Mouse (Mus musculus): Measurements from ENCODE around the gene Gnb1.
"Not testable (repeated sequence)": the region's sequence is repeated elsewhere in the genome, so short reads cannot be mapped to it uniquely, and the experiment has no call there.

Gene Gnb1

GRCm38 (mm10) chr4:155490990-155491504 is at the start of gene Gnb1:
Gene Gnb1, plus strand, starts transcription at chr4:155491361.
- peak; percentile 94 for DNase-seq (ENCODE audit: low spot score)

- no peak for DNase-seq (ENCODE audit: low spot score)
Observed at GRCm38 (mm10) chr4:155442808-155443207, 48.4 kb upstream of the Gnb1 start.

GRCm38 (mm10) chr4:155451597-155451996 is 39.6 kb upstream of the Gnb1 start:
- no peak for DNase-seq (ENCODE audit: low spot score)

DNA sequence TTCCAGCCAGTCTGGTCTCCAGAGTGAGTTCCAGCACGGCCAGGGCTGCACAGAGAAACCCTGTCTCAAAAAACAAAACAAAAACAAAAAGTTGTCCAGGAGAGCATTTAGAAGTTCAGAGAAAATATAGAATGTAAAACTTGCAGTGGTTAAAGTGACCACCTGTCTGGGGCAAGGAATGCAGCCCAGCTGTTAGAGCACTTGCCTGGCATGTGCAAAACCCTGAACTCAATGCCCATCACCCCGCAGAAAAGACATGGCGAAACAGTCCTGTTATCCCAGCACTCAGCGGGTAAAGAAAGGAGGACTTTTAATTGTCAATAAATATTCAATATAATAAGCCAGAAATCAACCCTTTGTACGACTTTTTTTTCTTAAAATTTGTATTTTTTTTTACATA is 32.6 kb upstream of the Gnb1 start:
- no peak for DNase-seq (ENCODE audit: low spot score)

- DNase-seq (ENCODE audit: low spot score) = no peak
Observed at GRCm38 (mm10) chr4:155463050-155463449, 28.1 kb upstream of the Gnb1 start.

GRCm38 (mm10) chr4:155463611-155464010 is 27.6 kb upstream of the Gnb1 start:
- no peak for DNase-seq (ENCODE audit: low spot score)

DNA sequence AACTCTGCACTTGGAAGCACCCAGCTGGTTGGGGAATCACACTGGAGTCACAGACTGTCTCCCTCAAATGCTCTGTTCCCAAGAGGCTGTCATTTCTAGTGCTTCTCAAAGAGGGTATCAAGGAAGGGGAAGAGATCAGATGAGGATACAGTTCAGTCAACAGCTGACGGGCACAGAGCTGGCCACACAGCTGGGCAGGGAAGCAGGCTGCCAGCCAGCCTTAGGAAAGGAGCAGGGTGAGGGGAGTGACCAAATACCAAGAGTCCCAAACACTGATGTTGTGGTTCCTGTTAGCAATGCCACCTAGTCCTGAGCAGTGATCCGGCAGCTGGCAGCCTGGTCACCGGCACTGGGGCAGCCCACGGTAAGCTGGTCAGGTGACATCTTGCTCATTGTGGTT is 27.1 kb upstream of the Gnb1 start:
- DNase-seq (ENCODE audit: low spot score) = no peak

DNA sequence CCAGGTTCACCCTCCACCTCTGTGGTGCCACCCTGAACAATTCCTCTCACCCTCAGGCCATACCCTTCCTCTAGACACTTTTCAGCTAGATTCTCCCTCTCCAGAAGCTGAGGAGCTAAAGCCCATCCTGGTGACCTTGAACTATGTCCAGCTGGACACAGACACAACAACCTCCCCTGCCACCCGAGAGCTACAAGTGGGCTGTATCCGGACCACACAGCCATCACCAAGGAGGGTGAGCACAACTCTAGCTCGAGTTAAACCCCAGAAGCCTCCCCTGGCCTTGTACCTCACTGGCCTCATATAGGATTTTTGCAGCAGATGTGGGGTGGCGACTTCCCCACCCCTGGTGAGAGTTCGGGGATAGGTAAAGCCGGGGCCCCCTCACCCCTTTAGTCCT is 25.6 kb upstream of the Gnb1 start:
- no peak for DNase-seq (ENCODE audit: low spot score)

GRCm38 (mm10) chr4:155466080-155466479 is 25.1 kb upstream of the Gnb1 start:
- DNase-seq (ENCODE audit: low spot score) = no peak

GRCm38 (mm10) chr4:155467237-155468010 is 23.7 kb upstream of the Gnb1 start:
- DNase-seq (ENCODE audit: low spot score) = no peak

DNA sequence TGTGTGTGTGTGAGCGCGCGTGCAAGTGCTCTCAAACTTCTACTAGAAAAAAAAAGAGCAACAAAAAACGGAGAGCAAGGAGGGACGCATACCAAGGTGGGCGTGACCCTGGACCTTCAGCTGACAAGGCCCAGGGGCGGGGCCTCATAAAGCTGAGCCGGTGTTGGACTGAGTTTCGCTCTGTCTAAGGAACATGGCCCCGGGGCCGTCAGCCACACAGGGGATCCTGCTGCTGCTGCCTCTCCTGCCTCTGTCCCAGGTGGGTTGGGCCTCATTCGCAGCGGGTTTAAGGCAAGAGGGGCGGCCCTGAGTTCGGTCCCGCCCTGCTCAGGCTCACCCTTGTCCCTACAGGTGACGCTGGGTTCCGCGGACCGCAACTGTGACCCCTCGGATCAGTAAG is 22.2 kb upstream of the Gnb1 start, which contains the start of gene Tmem52:
Gene Tmem52 (plus strand): TSS at position 163 of the 400 bp plus-strand sequence.
- DNase-seq (ENCODE audit: low spot score) = peak; percentile 43

GRCm38 (mm10) chr4:155469590-155470262 is 21.4 kb upstream of the Gnb1 start:
- DNase-seq (ENCODE audit: low spot score) = no peak

DNA sequence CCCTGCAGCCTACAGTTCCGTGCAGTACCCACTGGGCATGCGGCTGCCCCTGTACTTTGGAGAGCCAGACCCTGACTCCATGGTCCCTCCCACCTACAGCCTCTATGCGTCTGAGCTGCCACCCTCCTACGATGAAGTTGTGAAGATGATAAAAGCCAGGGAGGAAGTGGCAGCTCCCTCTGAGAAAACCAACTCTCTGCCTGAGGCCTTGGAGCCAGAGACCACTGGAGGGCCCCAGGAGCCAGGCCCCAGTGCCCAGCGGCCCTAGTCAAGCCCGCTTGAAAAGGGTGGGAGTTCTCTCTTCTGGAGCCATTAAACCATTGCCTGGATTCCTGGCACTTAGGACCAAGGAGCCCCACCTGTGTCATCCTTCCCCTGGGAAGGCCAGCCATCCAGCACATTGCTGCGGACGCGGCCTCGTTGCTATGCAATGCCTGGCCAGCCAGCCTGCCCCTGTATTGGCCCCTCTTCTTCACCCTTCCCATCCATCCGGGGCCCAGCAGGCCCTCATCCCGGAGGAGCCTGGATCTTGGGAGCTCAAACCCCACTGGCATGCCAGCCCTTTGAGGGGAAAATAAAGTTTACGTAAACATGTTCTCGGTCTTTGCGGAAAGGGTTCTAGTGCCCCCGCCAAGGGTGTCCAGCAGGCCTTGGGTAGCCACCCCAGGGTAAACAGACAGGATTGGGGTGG is 20.8 kb upstream of the Gnb1 start:
- DNase-seq (ENCODE audit: low spot score) = no peak

GRCm38 (mm10) chr4:155470997-155471396 is 20.2 kb upstream of the Gnb1 start:
- no peak for DNase-seq (ENCODE audit: low spot score)

GRCm38 (mm10) chr4:155471406-155471805 is 19.8 kb upstream of the Gnb1 start:
- no peak for DNase-seq (ENCODE audit: low spot score)

DNA sequence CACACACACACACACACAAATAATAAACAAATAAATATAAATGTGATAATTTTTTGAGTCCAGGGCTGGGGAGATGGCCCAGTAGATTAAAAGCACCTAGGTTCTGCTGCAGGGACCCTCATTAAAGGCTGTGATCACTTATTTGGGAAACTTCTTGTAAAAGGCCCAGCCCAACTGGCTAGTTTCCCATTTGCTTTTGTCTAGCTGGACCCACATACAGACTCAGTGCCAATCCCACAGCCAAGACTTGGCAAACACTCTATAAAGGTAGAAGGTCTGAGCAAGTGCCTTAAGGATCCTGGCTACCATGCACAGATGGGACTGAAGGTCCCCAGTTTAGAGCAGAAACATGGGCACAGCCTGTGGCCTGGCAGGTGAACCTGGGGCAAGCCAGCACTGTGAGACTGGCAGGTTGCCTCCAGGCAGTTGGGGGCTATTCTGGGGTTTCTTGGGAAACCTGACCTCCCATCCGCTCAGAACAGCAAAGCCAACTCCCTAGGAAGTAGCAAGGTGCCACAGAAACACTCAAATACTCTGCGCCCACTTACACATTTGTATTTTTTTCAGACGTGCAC is 18.4 kb upstream of the Gnb1 start:
- DNase-seq (ENCODE audit: low spot score) = no peak

GRCm38 (mm10) chr4:155473319-155473718 is 17.8 kb upstream of the Gnb1 start:
- peak; percentile 62 for DNase-seq (ENCODE audit: low spot score)

DNA sequence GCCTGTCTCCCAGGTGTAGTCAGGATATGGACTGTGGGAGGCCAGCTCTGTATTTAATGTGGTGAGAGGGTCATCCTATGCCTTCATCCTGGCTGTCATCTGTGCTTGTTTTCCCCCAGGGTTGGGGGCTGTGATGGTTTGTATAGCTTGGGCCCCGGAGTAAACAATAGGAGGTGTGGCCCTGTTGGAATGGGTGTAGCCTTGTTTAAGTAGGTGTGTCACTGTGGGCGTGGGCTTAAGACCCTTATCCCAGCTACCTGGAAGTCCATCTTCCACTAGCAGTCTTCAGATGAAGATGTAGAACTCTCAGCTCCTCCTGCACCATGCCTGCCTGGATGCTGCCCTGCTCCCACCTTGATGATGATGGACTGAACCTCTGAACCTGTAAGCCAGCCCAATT is 17.4 kb upstream of the Gnb1 start:
- not testable (repeated sequence) for DNase-seq (ENCODE audit: low spot score)

DNA sequence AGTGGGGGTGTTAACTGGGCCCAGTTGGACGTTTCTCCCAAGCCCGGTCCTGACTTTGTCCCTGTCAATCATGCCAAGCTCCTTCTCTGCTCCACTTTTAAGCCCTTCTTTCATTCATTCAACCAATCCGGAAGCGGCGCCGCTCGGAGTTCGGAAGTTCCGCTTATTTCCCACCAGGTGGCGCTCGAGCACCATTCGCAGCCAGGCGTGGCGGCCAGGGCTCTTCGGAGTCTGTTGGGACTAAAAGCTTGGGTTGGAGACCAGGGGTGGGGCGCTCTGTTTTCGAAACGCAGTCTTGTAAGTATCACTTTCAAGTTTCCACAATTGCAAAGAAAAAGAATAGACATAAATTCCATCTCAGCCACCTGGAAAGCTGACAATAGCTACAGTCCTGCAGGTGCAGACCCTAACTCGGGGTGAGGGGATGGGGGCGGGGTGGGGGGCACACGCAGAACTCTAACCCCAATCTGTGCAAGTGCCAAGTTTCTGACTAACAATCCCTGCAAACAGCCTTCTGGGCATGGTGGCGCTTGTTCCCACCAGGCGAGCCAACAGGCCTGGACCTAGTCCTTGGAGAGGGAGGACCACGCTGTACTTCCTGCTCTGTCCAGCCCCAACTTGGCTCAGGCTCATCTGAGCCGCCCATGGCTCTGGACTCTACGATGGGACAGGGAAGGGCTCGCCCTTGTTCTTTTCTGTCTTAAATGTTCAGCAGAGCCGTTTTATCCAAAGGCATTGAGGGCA is 9.6 kb upstream of the Gnb1 start:
- peak; percentile 89 for DNase-seq (ENCODE audit: low spot score)

GRCm38 (mm10) chr4:155482125-155482480 is 9.1 kb upstream of the Gnb1 start:
- DNase-seq (ENCODE audit: low spot score) = no peak

- DNase-seq (ENCODE audit: low spot score) = peak; percentile 52
Observed at GRCm38 (mm10) chr4:155482733-155483540, 8.2 kb upstream of the Gnb1 start.
